Mouse (Mus musculus) liver, embryonic 15.5 days (tissue): ENCODE results near the gene Serpina12. TPM values are rescaled to one million over a fixed set of nuclear protein-coding genes. Genes with fewer than 3 reads are reported as not detected.
A peak's percentile ranks its signal among the peaks of the same experiment; 100 is the strongest.

ENCODE experiments used
- ATAC-seq: fragments of 200-750 bp; cut with Nextera tagmentation; 2 replicates; pipeline ENCODE4 v1.8.0; 2017; ENCODE audit warnings: moderate number of reproducible peaks, mild to moderate bottlenecking, moderate library complexity; ENCODE audit not compliant: insufficient read depth
- H3K27ac ChIP-seq: fragments of 300-500 bp; sonication (generic); replicated peaks from 2 replicates; pipeline ENCODE4 v1.5.1; 2015; ENCODE audit warnings: mild to moderate bottlenecking, inconsistent platforms
- H3K27me3 ChIP-seq: fragments of 300-500 bp; sonication (generic); 2 replicates; pipeline ENCODE4 v1.6.1; 2015; ENCODE audit warnings: mild to moderate bottlenecking, inconsistent platforms
- H3K36me3 ChIP-seq: fragments of 300-500 bp; sonication (generic); replicated peaks from 2 replicates; pipeline ENCODE4 v1.6.1; 2015; ENCODE audit warnings: moderate library complexity, mild to moderate bottlenecking, inconsistent platforms
- H3K4me1 ChIP-seq: fragments of 300-500 bp; sonication (generic); replicated peaks from 2 replicates; pipeline ENCODE4 v1.6.1; 2015; ENCODE audit warnings: inconsistent platforms
- H3K4me2 ChIP-seq: fragments of 300-500 bp; sonication (generic); 2 replicates; pipeline ENCODE4 v1.6.1; 2015; ENCODE audit warnings: moderate library complexity, mild to moderate bottlenecking, inconsistent platforms
- H3K4me3 ChIP-seq: fragments of 300-500 bp; sonication (generic); replicated peaks from 2 replicates; pipeline ENCODE4 v1.5.1; 2015; ENCODE audit warnings: mild to moderate bottlenecking, inconsistent platforms
- H3K9ac ChIP-seq: fragments of 300-500 bp; sonication (generic); 2 replicates; pipeline ENCODE4 v1.6.1; 2015; ENCODE audit warnings: moderate library complexity, mild to moderate bottlenecking, inconsistent platforms
- H3K9me3 ChIP-seq: fragments of 300-500 bp; sonication (generic); replicated peaks from 2 replicates; pipeline ENCODE4 v1.6.1; 2016; ENCODE audit warnings: inconsistent platforms
- WGBS: fragments of 180-500 bp; shearing (Covaris S2); methylation state at CpG from one replicate; pipeline ENCODE4 v1.1.7; 2015; ENCODE audit warnings: mixed read lengths; ENCODE audit not compliant: insufficient replicate concordance; 5-methylcytosine and 5-hydroxymethylcytosine counted together
- polyA plus RNA-seq: library from polyadenylated mRNA; unstranded; fragments of >200 nt; fragmentation: Nextera tagmentation; extraction: Ambion mirVana; gene quantifications from 2 replicates; pipeline ENCODE4 v1.2.1, GENCODE M21; 2015

Serpina12 gene
- polyA plus RNA-seq = 0.05 and 0.08 TPM in 2 replicates

DNA sequence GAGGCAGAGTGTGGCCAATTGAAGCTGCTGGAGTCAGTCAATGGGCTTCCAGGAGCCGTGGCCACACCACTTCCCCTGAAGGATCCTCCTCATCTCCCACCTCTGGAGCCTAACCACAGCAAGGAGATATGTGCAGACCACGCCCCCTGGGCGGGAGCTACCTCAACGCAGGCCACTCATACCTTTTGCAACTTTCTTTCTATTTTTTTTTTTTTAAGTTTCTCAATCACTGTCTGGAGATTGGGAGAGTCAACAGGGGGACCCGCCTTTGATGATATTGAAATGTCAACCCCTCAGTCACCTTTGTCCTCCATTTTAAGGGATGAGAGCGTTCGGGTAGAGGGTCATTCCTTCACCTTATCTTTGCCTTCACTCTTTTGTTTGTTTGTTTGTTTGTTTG, at the start of gene Serpina12:
Gene Serpina12, minus strand, starts transcription at position 101 of the 400 bp plus-strand sequence.
- no peak for ATAC-seq
- no peak within 1 kb of the TSS for H3K4me2 ChIP-seq
- no peaks in the 10 kb centered on the region for H3K36me3 ChIP-seq
- no peaks in the 10 kb centered on the region for H3K9me3 ChIP-seq
- no peak within 1 kb of the TSS for H3K9ac ChIP-seq
- peaks cover 10% of the 10 kb centered on the region; the same call in 1 of the 2 replicates for H3K4me1 ChIP-seq
- 65% methylated on average over 7 of the region's 7 CpGs for WGBS
- no peak within 1 kb of the TSS for H3K4me3 ChIP-seq
- H3K27me3 ChIP-seq = no peaks in the 10 kb centered on the region
- H3K27ac ChIP-seq = no peak within 1 kb of the TSS

DNA sequence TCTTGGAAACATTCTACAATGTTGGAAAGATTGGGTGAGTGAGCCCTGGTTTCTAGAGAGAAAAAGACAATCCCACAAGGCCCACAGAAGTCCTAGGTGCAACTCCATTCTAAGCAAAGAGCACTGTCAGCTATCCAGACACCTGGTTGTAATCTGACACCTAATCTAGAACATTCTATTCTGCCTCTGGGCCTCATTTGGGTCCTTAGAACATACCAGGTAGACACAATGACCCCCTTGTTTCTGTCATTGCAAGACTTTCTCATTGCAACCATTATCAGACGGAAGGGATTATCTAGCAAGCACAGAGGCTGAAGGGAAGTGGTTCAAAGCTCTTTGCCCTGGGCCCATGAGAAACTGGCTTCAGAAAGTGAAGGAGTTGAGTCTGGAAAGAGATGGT, 47.1 kb upstream of the Serpina12 start:
- H3K4me2 ChIP-seq = no peak overlapping the region
- H3K9me3 ChIP-seq = no peaks in the 10 kb centered on the region
- no peak for ATAC-seq
- H3K36me3 ChIP-seq = no peaks in the 10 kb centered on the region
- 51% methylated on average over 1 of the region's 1 CpGs for WGBS
- H3K27me3 ChIP-seq = no peaks in the 10 kb centered on the region
- H3K27ac ChIP-seq = no peak overlapping the region
- H3K9ac ChIP-seq = no peak overlapping the region
- H3K4me3 ChIP-seq = no peak overlapping the region
- H3K4me1 ChIP-seq = peaks cover 4% of the 10 kb centered on the region; the same call in 1 of the 2 replicates

- no peak overlapping the region for H3K4me3 ChIP-seq
- no peaks in the 10 kb centered on the region for H3K9me3 ChIP-seq
- ATAC-seq = peak; percentile 51; the same call in 1 of the 2 replicates
- H3K4me1 ChIP-seq = peaks cover 4% of the 10 kb centered on the region; the same call in 1 of the 2 replicates
- no peak overlapping the region for H3K4me2 ChIP-seq
- 39% methylated on average over 2 of the region's 2 CpGs for WGBS
- no peak overlapping the region for H3K9ac ChIP-seq
- no peaks in the 10 kb centered on the region for H3K27me3 ChIP-seq
- no peaks in the 10 kb centered on the region for H3K36me3 ChIP-seq
- no peak overlapping the region for H3K27ac ChIP-seq
These were observed 45.9 kb upstream of the Serpina12 start for GRCm38 (mm10) chr12:104090119-104090518.

DNA sequence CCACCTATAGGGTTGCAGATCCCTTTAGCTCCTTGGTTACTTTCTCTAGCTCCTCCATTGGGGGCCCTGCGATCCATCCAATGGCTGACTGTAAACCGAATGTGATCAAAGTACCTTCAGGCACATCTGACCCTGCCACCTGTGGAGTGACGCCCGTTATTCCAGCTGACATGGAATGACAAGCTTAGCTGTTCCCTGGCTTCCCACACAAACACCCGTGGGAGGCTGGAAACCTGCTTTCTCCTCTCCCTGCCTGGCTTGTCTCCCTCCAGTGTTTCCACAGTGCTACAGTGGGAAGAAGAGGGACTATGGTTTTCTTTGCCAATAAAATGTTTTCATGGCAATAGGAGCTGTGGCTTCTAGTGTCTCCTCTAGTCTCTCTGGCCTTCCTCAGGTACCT, 28.0 kb upstream of the Serpina12 start:
- H3K36me3 ChIP-seq = no peaks in the 10 kb centered on the region
- no peak overlapping the region for H3K9ac ChIP-seq
- no peak for ATAC-seq
- no peak overlapping the region for H3K27ac ChIP-seq
- no peak overlapping the region for H3K4me3 ChIP-seq
- H3K27me3 ChIP-seq = no peaks in the 10 kb centered on the region
- H3K4me1 ChIP-seq = no peaks in the 10 kb centered on the region
- H3K4me2 ChIP-seq = no peak overlapping the region
- H3K9me3 ChIP-seq = no peaks in the 10 kb centered on the region
- WGBS = 57% methylated on average over 5 of the region's 5 CpGs

DNA sequence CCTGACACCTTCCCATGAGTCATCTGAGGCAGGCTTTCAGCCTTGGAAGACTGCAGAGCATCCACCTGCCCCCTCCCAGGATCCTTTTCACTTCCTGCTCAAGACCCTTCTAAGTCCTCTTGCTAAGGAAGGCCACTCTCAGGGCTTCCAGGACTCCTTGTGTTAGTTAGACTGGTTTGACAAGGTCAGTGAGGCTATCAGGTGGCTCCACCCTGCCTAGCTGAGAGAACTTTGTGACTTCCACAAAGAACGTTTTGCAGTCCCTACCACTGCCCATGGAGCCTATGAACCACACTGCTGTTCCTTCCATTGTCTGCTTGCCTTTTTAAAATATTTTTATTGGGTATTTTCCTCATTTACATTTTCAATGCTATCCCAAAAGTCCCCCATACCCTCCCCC, 27.5 kb upstream of the Serpina12 start:
- Histone ChIP-seq H3K4me1 (no peaks in the 10 kb centered on the region), H3K9ac (no peak overlapping the region), H3K36me3 (no peaks in the 10 kb centered on the region), H3K4me3 (no peak overlapping the region), H3K27ac (no peak overlapping the region), H3K9me3 (no peaks in the 10 kb centered on the region), H3K4me2 (no peak overlapping the region), H3K27me3 (no peaks in the 10 kb centered on the region)
- 24% methylated on average over 1 of the region's 1 CpGs for WGBS
- ATAC-seq = no peak

GRCm38 (mm10) chr12:104069620-104070019, 25.4 kb upstream of the Serpina12 start:
- no peak overlapping the region for H3K4me2 ChIP-seq
- H3K4me3 ChIP-seq = no peak overlapping the region
- H3K27ac ChIP-seq = no peak overlapping the region
- H3K9ac ChIP-seq = no peak overlapping the region
- no peaks in the 10 kb centered on the region for H3K36me3 ChIP-seq
- ATAC-seq = no peak
- no peaks in the 10 kb centered on the region for H3K9me3 ChIP-seq
- no peaks in the 10 kb centered on the region for H3K27me3 ChIP-seq
- WGBS = 3% methylated on average over 2 of the region's 2 CpGs
- H3K4me1 ChIP-seq = no peaks in the 10 kb centered on the region

GRCm38 (mm10) chr12:104067549-104067948, 23.3 kb upstream of the Serpina12 start:
- 19% methylated on average over 4 of the region's 4 CpGs for WGBS
- Histone ChIP-seq H3K4me2 (no peak overlapping the region; the same call in 1 of the 2 replicates), H3K27ac (no peak overlapping the region), H3K4me1 (no peaks in the 10 kb centered on the region), H3K36me3 (no peaks in the 10 kb centered on the region), H3K9ac (no peak overlapping the region), H3K9me3 (no peaks in the 10 kb centered on the region), H3K4me3 (no peak overlapping the region), H3K27me3 (no peaks in the 10 kb centered on the region)
- no peak for ATAC-seq

DNA sequence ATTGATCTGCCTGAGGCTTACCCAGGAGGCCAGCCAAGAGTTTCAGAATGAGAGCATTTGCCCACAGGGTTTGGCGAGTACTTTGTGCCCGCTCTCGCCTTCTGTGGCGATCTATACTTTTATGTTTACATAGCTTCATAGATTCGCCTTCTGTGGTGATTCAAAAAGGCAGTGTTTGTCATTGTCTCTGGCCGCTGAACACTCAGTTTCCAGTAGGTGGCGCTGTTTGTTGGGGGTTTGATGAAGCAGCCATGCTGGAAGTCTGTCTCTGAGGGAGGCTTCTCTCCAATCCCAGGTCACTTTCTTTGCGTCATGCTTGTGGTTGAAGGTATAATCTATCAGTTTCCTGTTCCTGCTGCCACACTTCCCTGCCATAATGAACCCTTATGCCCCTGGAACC, 22.0 kb upstream of the Serpina12 start:
- no peaks in the 10 kb centered on the region for H3K9me3 ChIP-seq
- ATAC-seq = 0 out of 2 replicates have a peak, but pooled peaks have one; percentile 15
- 17% methylated on average over 8 of the region's 8 CpGs for whole genome bisulfite sequencing

DNA sequence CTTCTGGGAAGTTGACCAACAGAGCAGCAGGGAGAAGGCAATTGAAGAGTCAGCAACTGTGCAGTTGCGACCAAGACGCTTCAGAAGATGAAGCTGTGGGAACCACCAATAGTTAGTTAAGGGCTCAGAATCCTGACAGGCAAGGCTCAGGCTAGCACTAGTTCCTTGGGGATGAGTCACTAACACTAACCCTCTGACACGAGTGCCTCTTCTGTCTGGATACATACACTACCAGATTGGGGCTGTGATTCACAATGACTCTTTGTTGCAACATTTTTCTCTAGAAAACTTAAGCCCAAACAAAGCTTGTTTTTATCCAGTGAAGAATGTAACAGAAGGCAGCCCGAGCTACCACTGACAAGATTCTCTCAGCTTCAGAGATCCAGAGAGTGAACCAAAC, 20.8 kb upstream of the Serpina12 start:
- no peaks in the 10 kb centered on the region for H3K27me3 ChIP-seq
- WGBS = 53% methylated on average over 4 of the region's 4 CpGs
- no peak overlapping the region for H3K4me3 ChIP-seq
- no peak overlapping the region for H3K4me2 ChIP-seq
- H3K27ac ChIP-seq = no peak overlapping the region
- H3K36me3 ChIP-seq = no peaks in the 10 kb centered on the region
- no peaks in the 10 kb centered on the region for H3K9me3 ChIP-seq
- no peak for ATAC-seq
- H3K4me1 ChIP-seq = no peaks in the 10 kb centered on the region
- no peak overlapping the region for H3K9ac ChIP-seq

More for the DNA sequence above, 22.0 kb upstream of the Serpina12 start:
- Histone ChIP-seq H3K4me3 (no peak overlapping the region), H3K4me2 (no peak overlapping the region), H3K27ac (no peak overlapping the region), H3K27me3 (no peaks in the 10 kb centered on the region), H3K9ac (no peak overlapping the region), H3K4me1 (no peaks in the 10 kb centered on the region), H3K36me3 (no peaks in the 10 kb centered on the region)

GRCm38 (mm10) chr12:104064532-104064931, 20.3 kb upstream of the Serpina12 start:
- Histone ChIP-seq H3K27me3 (no peaks in the 10 kb centered on the region), H3K27ac (no peak overlapping the region), H3K9me3 (no peaks in the 10 kb centered on the region), H3K36me3 (no peaks in the 10 kb centered on the region), H3K4me1 (no peaks in the 10 kb centered on the region), H3K4me3 (no peak overlapping the region), H3K4me2 (no peak overlapping the region), H3K9ac (no peak overlapping the region)
- no peak for ATAC-seq
- WGBS = 33% methylated on average over 4 of the region's 4 CpGs

DNA sequence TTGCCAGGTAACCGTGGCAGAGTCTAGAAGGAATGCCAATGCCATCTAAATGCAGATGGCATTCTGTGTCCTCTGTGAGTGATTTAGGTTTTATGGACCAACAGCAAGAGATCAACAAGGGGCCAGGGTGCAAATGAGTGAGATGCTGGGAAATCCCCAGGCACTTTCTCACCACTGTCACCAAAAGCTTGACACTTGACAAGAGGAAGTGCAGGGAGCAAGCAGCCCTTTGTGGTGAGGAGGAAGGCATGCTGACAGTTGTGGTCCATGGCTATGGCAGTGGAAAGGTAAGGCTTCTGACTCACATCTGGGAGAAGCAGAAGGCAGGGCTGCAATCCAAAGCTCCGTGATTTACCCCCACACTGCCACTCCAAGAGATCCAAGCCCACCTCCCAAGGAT, 17.6 kb upstream of the Serpina12 start:
- ATAC-seq = no peak
- 22% methylated on average over 2 of the region's 2 CpGs for WGBS
- Histone ChIP-seq H3K27me3 (no peaks in the 10 kb centered on the region), H3K36me3 (no peaks in the 10 kb centered on the region), H3K9me3 (no peaks in the 10 kb centered on the region), H3K4me1 (no peaks in the 10 kb centered on the region), H3K27ac (no peak overlapping the region), H3K4me2 (no peak overlapping the region), H3K4me3 (no peak overlapping the region), H3K9ac (no peak overlapping the region)

GRCm38 (mm10) chr12:104060126-104060525, 15.9 kb upstream of the Serpina12 start:
- no peak overlapping the region for H3K4me3 ChIP-seq
- H3K9ac ChIP-seq = no peak overlapping the region
- no peaks in the 10 kb centered on the region for H3K36me3 ChIP-seq
- H3K9me3 ChIP-seq = no peaks in the 10 kb centered on the region
- no peak overlapping the region for H3K27ac ChIP-seq
- no peaks in the 10 kb centered on the region for H3K27me3 ChIP-seq
- ATAC-seq = no peak
- H3K4me1 ChIP-seq = no peaks in the 10 kb centered on the region
- no peak overlapping the region for H3K4me2 ChIP-seq
- 51% methylated on average over 6 of the region's 6 CpGs for WGBS
